Mouse (Mus musculus) C2C12 (cell line): ENCODE measurements at regions not wholly inside any gene's neighbourhood (a gene's known extent, or its start where the extent isn't known, plus 50 kb on each side); places are given as distances from the start of the nearest gene placed in this dataset.

ENCODE experiments used
- CEBPB ChIP-seq: IDR thresholded peaks from one replicate; pipeline ENCODE4 v1.6.1; 2011; ENCODE audit warnings: low read depth, mild to moderate bottlenecking, control low read depth, moderate library complexity
- CTCF ChIP-seq: IDR thresholded peaks from one replicate; pipeline ENCODE4 v1.5.1; 2011; ENCODE audit not compliant: control insufficient read depth, insufficient read depth, insufficient read length
- FOSL1 ChIP-seq: IDR thresholded peaks from one replicate; pipeline ENCODE4 v1.8.0; 2011; ENCODE audit warnings: mild to moderate bottlenecking, low read length; ENCODE audit not compliant: poor library complexity, insufficient read depth, severe bottlenecking
- MAX ChIP-seq: IDR thresholded peaks from one replicate; pipeline ENCODE4 v1.6.1; 2011; ENCODE audit warnings: mild to moderate bottlenecking, control low read depth
- MYOD1 ChIP-seq: IDR thresholded peaks from one replicate; pipeline ENCODE4 v1.6.1; 2011; ENCODE audit warnings: low read depth; ENCODE audit not compliant: control insufficient read depth, insufficient read length
- USF1 ChIP-seq: IDR thresholded peaks from one replicate; pipeline ENCODE4 v1.6.1; 2011; ENCODE audit warnings: low read depth, mild to moderate bottlenecking, control low read depth, moderate library complexity

DNA sequence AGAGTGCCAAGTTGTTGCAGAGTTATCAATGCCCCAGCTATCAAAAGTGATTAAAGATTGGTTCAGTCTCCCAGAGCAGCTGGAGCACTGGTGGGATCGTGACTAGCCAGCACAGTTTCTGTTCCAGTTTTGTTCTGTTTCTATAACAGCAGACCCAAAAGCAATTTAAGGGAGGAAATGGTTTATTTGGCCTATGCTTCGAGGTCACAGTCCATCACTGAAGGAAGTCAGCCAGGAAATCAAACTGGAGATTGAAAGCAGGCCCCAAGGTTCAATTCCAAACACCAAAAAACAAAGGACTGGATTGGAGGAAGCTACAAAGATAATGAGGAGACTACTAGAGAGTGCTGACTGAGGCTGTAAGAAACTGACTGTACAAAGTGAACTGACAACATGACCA is 107.6 kb upstream of the Trim24 start:
- TF ChIP-seq CTCF = no peak
- TF ChIP-seq USF1 = no peak
- no peak for TF ChIP-seq CEBPB
- TF ChIP-seq MAX = no peak
- no peak for TF ChIP-seq MYOD1
- TF ChIP-seq FOSL1 = no peak
